Mouse (Mus musculus) cortical plate, adult 2 months (tissue): Measurements from ENCODE around the gene Cdk2ap1.

ENCODE experiments used
- CTCF ChIP-seq: fragments of 200-500 bp; IDR thresholded peaks from 2 replicates; pipeline ENCODE4 v1.5.1; 2011; ENCODE audit warnings: mild to moderate bottlenecking, control low read depth, low read length; ENCODE audit not compliant: insufficient read depth; ENCODE audit errors: extremely low read depth
- POLR2A ChIP-seq: fragments of 200-500 bp; IDR thresholded peaks from 2 replicates; pipeline ENCODE4 v1.6.1; 2011; ENCODE audit warnings: mild to moderate bottlenecking, low read length, control low read depth; ENCODE audit not compliant: insufficient read depth; ENCODE audit errors: extremely low read depth

- TF ChIP-seq CTCF (no peak), POLR2A (no peak)
These were observed 9.7 kb downstream of the Cdk2ap1 start for GRCm38 (mm10) chr5:124353011-124353725.
